Mouse (Mus musculus) midbrain, embryonic 13.5 days (tissue): ENCODE data around the gene Ppcs. TPM values are rescaled to one million over a fixed set of nuclear protein-coding genes. Genes with fewer than 3 reads are reported as not detected.

ENCODE experiments used
- ATAC-seq: fragments of 200-750 bp; cut with Nextera tagmentation; 2 replicates; pipeline ENCODE4 v1.8.0; 2017; ENCODE audit warnings: mild to moderate bottlenecking, moderate TSS enrichment, moderate library complexity
- H3K27ac ChIP-seq: fragments of 300-500 bp; sonication (generic); 2 replicates; pipeline ENCODE4 v1.5.1; 2015; ENCODE audit warnings: inconsistent platforms, mild to moderate bottlenecking, moderate library complexity
- H3K27me3 ChIP-seq: fragments of 300-500 bp; sonication (generic); 2 replicates; pipeline ENCODE4 v1.6.1; 2015; ENCODE audit warnings: mild to moderate bottlenecking, inconsistent platforms
- H3K36me3 ChIP-seq: fragments of 300-500 bp; sonication (generic); 2 replicates; pipeline ENCODE4 v1.6.1; 2015; ENCODE audit warnings: mild to moderate bottlenecking, inconsistent platforms
- H3K4me1 ChIP-seq: fragments of 300-500 bp; sonication (generic); replicated peaks from 2 replicates; pipeline ENCODE4 v1.6.1; 2015; ENCODE audit warnings: inconsistent platforms
- H3K4me2 ChIP-seq: fragments of 300-500 bp; sonication (generic); replicated peaks from 2 replicates; pipeline ENCODE4 v1.6.1; 2015; ENCODE audit warnings: moderate library complexity, mild to moderate bottlenecking, inconsistent platforms
- H3K4me3 ChIP-seq: fragments of 300-500 bp; sonication (generic); replicated peaks from 2 replicates; pipeline ENCODE4 v1.5.1; 2015; ENCODE audit warnings: mild to moderate bottlenecking, inconsistent platforms
- H3K9ac ChIP-seq: fragments of 300-500 bp; sonication (generic); replicated peaks from 2 replicates; pipeline ENCODE4 v1.6.1; 2015; ENCODE audit warnings: mild to moderate bottlenecking, inconsistent platforms
- H3K9me3 ChIP-seq: fragments of 300-500 bp; sonication (generic); 2 replicates; pipeline ENCODE4 v1.6.1; 2016; ENCODE audit warnings: mild to moderate bottlenecking, inconsistent platforms
- WGBS: fragments of 180-500 bp; shearing (Covaris S2); methylation state at CpG from one replicate; pipeline ENCODE4 v1.1.7; 2015; 5-methylcytosine and 5-hydroxymethylcytosine counted together
- polyA plus RNA-seq: library from polyadenylated mRNA; unstranded; fragments of >200 nt; fragmentation: Nextera tagmentation; extraction: Ambion mirVana; gene quantifications from 2 replicates; pipeline ENCODE4 v1.2.1, GENCODE M21; 2015

The Ppcs gene
- polyA plus RNA-seq, 1 experiment from 2014 or later, result 18.2 TPM

GRCm38 (mm10) chr4:119415072-119415753 lies 7.0 kb downstream of the Ppcs start, which contains the start of gene Ccdc30:
Gene Ccdc30, minus strand, starts transcription at chr4:119415521.
- peak; percentile 100 for ATAC-seq
- H3K4me3 ChIP-seq, result peak within 1 kb of the TSS; percentile 71
- peaks cover 9% of the 10 kb centered on the region; the same call in 1 of the 2 replicates for H3K27me3 ChIP-seq
- no peaks in the 10 kb centered on the region for H3K9me3 ChIP-seq
- H3K27ac ChIP-seq, result peak within 1 kb of the TSS; percentile 73
- peak within 1 kb of the TSS; percentile 82 for H3K9ac ChIP-seq
- peak within 1 kb of the TSS; percentile 85 for H3K4me2 ChIP-seq
- H3K36me3 ChIP-seq, result no peaks in the 10 kb centered on the region
- peaks cover 20% of the 10 kb centered on the region for H3K4me1 ChIP-seq
- WGBS, result under 1% methylated on average over 49 of the region's 49 CpGs

- Histone ChIP-seq H3K4me1 (peaks cover 20% of the 10 kb centered on the region), H3K27ac (0 out of 2 replicates have a peak overlapping the region, but pooled peaks have one; percentile 16), H3K4me2 (no peak overlapping the region), H3K9me3 (peaks cover 3% of the 10 kb centered on the region; the same call in 1 of the 2 replicates), H3K36me3 (peaks cover 2% of the 10 kb centered on the region; the same call in 1 of the 2 replicates), H3K27me3 (peaks cover 9% of the 10 kb centered on the region; the same call in 1 of the 2 replicates), H3K9ac (no peak overlapping the region), H3K4me3 (no peak overlapping the region)
- ATAC-seq, result no peak
- WGBS, result 81% methylated on average over 6 of the region's 6 CpGs
Measured at GRCm38 (mm10) chr4:119412791-119413190, 9.4 kb downstream of the Ppcs start.

GRCm38 (mm10) chr4:119411877-119412650 lies 10.2 kb downstream of the Ppcs start:
- Histone ChIP-seq H3K27me3 (peaks cover 4% of the 10 kb centered on the region; the same call in 1 of the 2 replicates), H3K9me3 (peaks cover 4% of the 10 kb centered on the region; the same call in 1 of the 2 replicates), H3K4me3 (no peak overlapping the region), H3K4me1 (peaks cover 20% of the 10 kb centered on the region), H3K27ac (no peak overlapping the region), H3K4me2 (no peak overlapping the region), H3K36me3 (peaks cover 3% of the 10 kb centered on the region; the same call in 1 of the 2 replicates), H3K9ac (no peak overlapping the region)
- 78% methylated on average over 12 of the region's 12 CpGs for WGBS
- ATAC-seq, result no peak

GRCm38 (mm10) chr4:119403431-119403830 lies 18.8 kb downstream of the Ppcs start:
- H3K9ac ChIP-seq, result no peak overlapping the region
- 74% methylated on average over 2 of the region's 2 CpGs for WGBS
- H3K4me1 ChIP-seq, result no peaks in the 10 kb centered on the region
- ATAC-seq, result no peak
- H3K4me3 ChIP-seq, result no peak overlapping the region
- H3K4me2 ChIP-seq, result no peak overlapping the region
- H3K27me3 ChIP-seq, result no peaks in the 10 kb centered on the region
- H3K36me3 ChIP-seq, result peaks cover 45% of the 10 kb centered on the region
- peaks cover 18% of the 10 kb centered on the region for H3K9me3 ChIP-seq
- no peak overlapping the region for H3K27ac ChIP-seq

- Histone ChIP-seq H3K9me3 (peaks cover 14% of the 10 kb centered on the region), H3K4me3 (no peak overlapping the region), H3K27me3 (no peaks in the 10 kb centered on the region), H3K9ac (no peak overlapping the region), H3K4me1 (no peaks in the 10 kb centered on the region), H3K4me2 (no peak overlapping the region), H3K27ac (no peak overlapping the region), H3K36me3 (peaks cover 48% of the 10 kb centered on the region)
- ATAC-seq, result no peak
- WGBS, result 61% methylated on average over 7 of the region's 7 CpGs
Measured at GRCm38 (mm10) chr4:119400896-119401295, 21.3 kb downstream of the Ppcs start.

- Histone ChIP-seq H3K4me2 (no peak overlapping the region), H3K4me3 (no peak overlapping the region), H3K4me1 (no peaks in the 10 kb centered on the region), H3K27me3 (no peaks in the 10 kb centered on the region), H3K27ac (no peak overlapping the region), H3K36me3 (peaks cover 44% of the 10 kb centered on the region), H3K9ac (no peak overlapping the region), H3K9me3 (peaks cover 14% of the 10 kb centered on the region)
- 87% methylated on average over 7 of the region's 7 CpGs for WGBS
- no peak for ATAC-seq
Measured at GRCm38 (mm10) chr4:119398751-119399150, 23.5 kb downstream of the Ppcs start.

- WGBS, result 100% methylated on average over 1 of the region's 1 CpGs
- Histone ChIP-seq H3K36me3 (peaks cover 19% of the 10 kb centered on the region), H3K27ac (no peak overlapping the region)
Measured at GRCm38 (mm10) chr4:119390369-119390768, 31.9 kb downstream of the Ppcs start.

GRCm38 (mm10) chr4:119389184-119389583 lies 33.0 kb downstream of the Ppcs start:
- H3K4me3 ChIP-seq, result no peak overlapping the region
- H3K9me3 ChIP-seq, result no peaks in the 10 kb centered on the region; the same call in 1 of the 2 replicates
- H3K9ac ChIP-seq, result no peak overlapping the region

More at GRCm38 (mm10) chr4:119390369-119390768, 31.9 kb downstream of the Ppcs start:
- H3K9ac ChIP-seq, result no peak overlapping the region
- no peaks in the 10 kb centered on the region; the same call in 1 of the 2 replicates for H3K9me3 ChIP-seq
- no peak for ATAC-seq
- H3K27me3 ChIP-seq, result no peaks in the 10 kb centered on the region
- no peak overlapping the region for H3K4me3 ChIP-seq
- no peaks in the 10 kb centered on the region for H3K4me1 ChIP-seq
- H3K4me2 ChIP-seq, result no peak overlapping the region

GRCm38 (mm10) chr4:119381471-119382190 lies 40.6 kb downstream of the Ppcs start:
- WGBS, result 80% methylated on average over 7 of the region's 7 CpGs
- no peak overlapping the region for H3K9ac ChIP-seq
- H3K4me2 ChIP-seq, result no peak overlapping the region
- no peak overlapping the region for H3K4me3 ChIP-seq
- H3K9me3 ChIP-seq, result no peaks in the 10 kb centered on the region
- H3K4me1 ChIP-seq, result no peaks in the 10 kb centered on the region
- no peak overlapping the region for H3K27ac ChIP-seq
- H3K27me3 ChIP-seq, result no peaks in the 10 kb centered on the region
- ATAC-seq, result no peak
- 0 out of 2 replicates have a peak, but pooled peaks cover under 1% of the 10 kb centered on the region for H3K36me3 ChIP-seq

More at GRCm38 (mm10) chr4:119389184-119389583, 33.0 kb downstream of the Ppcs start:
- Histone ChIP-seq H3K27ac (no peak overlapping the region), H3K27me3 (no peaks in the 10 kb centered on the region), H3K4me2 (no peak overlapping the region), H3K36me3 (peaks cover 19% of the 10 kb centered on the region), H3K4me1 (no peaks in the 10 kb centered on the region)
- ATAC-seq, result no peak
- WGBS, result 61% methylated on average over 3 of the region's 3 CpGs

- Histone ChIP-seq H3K4me3 (no peak overlapping the region), H3K27me3 (no peaks in the 10 kb centered on the region), H3K9ac (no peak overlapping the region), H3K4me2 (no peak overlapping the region), H3K4me1 (no peaks in the 10 kb centered on the region), H3K9me3 (no peaks in the 10 kb centered on the region), H3K36me3 (no peaks in the 10 kb centered on the region), H3K27ac (no peak overlapping the region)
- WGBS, result 84% methylated on average over 6 of the region's 6 CpGs
- no peak for ATAC-seq
Measured at GRCm38 (mm10) chr4:119369460-119369859, 52.8 kb downstream of the Ppcs start.
